Mouse (Mus musculus) lung, postnatal 0 days (tissue): ENCODE data around the gene Shroom3.

ENCODE experiments used
- CTCF ChIP-seq: IDR thresholded peaks from 2 replicates; pipeline ENCODE4 v1.5.1; 2016; ENCODE audit warnings: antibody characterized with exemption, mild to moderate bottlenecking
- EP300 ChIP-seq: IDR thresholded peaks from 2 replicates; pipeline ENCODE4 v1.6.1; 2016; ENCODE audit warnings: antibody characterized with exemption, mild to moderate bottlenecking, control low read depth

DNA sequence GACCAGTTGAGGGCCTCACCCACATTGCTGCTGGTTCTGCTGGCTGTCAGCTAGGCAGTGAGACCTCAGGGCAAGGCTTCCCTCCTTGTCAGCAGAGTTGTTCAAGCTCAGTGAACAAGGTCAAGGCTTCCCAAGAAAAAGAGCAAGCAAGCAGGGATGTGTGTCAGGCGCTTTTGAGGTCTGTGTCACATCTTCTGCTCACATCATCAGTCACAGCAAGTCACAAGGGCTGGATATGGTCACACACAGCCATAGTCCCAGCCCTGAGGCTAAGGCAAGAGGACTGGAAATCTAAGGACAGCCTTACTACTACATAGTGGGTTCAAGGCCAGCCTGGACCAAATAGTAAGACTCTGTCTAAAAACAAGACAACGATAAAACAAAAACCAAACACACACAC lies 311.6 kb downstream of the Shroom3 start:
- TF ChIP-seq CTCF (no peak), EP300 (no peak)
